Mouse (Mus musculus): ENCODE data around the gene St3gal5.
A peak's percentile ranks its signal among the peaks of the same experiment; 100 is the strongest.
"Not testable (repeated sequence)": the region's sequence is repeated elsewhere in the genome, so short reads cannot be mapped to it uniquely, and the experiment has no call there.

Gene St3gal5

GRCm38 (mm10) chr6:72132671-72133214 lies 35.4 kb downstream of the St3gal5 start:
- DNase-seq (ENCODE audit: low read depth, low spot score), result no peak

DNA sequence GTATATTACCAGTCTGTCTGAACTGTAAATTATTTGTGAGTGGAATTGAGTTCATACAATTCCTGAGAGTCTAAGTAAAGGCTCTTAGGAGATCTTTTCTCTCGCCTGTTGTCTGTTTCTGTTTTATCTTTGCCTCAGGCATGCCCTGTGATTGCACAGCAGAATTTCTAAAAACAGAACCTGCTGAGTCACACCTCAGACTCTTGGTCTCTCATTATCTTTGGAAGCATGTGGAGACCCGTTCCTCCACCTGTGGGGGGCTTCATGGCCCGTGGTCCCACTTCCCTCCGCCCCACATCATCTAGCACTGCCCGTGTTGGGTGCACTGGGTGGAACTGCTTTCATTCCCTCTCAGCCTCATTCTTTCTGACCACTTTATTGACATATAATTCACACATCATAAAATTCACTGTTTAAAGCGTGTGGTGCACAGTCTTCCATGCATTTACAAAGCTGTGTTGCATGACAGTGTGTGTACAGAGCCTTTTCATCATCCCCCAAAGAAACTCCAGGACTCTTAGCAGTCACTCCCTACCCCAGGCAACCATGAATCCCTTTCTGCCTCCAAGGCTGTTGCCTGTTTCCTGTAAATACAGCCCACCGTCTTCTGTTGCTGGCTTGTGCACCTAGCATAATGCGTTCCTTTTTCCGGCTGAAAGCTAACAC lies 37.6 kb downstream of the St3gal5 start:
- no peak for DNase-seq (ENCODE audit: low read depth, low spot score)

- DNase-seq (ENCODE audit: low read depth, low spot score), result no peak
Observed at GRCm38 (mm10) chr6:72136016-72136415, 38.6 kb downstream of the St3gal5 start.

- DNase-seq (ENCODE audit: low read depth, low spot score), result no peak
Observed at GRCm38 (mm10) chr6:72136543-72136942, 39.2 kb downstream of the St3gal5 start.

- DNase-seq (ENCODE audit: low read depth, low spot score), result no peak
Observed at GRCm38 (mm10) chr6:72139508-72140193, 42.3 kb downstream of the St3gal5 start.

DNA sequence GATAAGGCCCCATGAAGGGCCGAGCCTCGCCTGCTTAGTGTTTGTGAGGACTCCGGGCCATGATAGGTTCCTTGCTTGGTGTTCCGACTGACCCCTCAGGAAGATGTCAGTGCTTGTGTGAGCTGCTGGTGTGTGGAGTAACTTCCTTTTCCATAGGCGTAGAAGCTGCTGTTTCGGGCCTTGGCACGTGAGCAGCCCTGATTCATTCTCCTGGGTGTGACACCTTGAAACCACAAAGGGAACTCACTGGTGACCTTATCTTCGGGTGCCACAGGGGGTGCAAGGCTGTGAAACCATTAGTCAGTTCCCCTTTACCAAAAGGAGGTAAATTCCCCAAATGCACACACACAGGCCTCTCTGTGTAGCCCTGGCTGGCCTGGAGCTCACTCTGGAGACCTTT lies 43.0 kb downstream of the St3gal5 start:
- DNase-seq (ENCODE audit: low read depth, low spot score), result no peak

- DNase-seq (ENCODE audit: low read depth, low spot score), result no peak
Observed at GRCm38 (mm10) chr6:72141191-72141590, 43.8 kb downstream of the St3gal5 start.

- DNase-seq (ENCODE audit: low read depth, low spot score), result no peak
Observed at GRCm38 (mm10) chr6:72142561-72142960, 45.2 kb downstream of the St3gal5 start.

- no peak for DNase-seq (ENCODE audit: low read depth, low spot score)
Observed at GRCm38 (mm10) chr6:72144353-72144752, 47.0 kb downstream of the St3gal5 start.

DNA sequence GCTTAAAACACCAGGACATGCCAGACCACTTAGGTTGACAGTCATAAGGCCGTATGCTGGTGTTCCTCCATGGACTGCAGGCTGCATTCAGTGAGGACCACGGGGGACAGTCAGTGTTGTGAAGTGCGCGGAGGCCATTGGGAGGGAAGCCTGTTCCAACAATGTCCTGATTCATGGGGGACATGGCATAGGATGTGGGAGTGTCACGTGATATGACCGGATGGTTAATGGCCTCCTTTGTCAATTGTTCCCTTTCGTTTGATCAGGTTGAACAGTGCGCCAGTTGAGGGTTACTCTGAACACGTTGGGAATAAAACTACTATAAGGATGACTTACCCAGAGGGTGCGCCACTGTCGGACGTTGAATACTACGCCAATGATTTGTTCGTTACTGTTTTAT lies 49.4 kb downstream of the St3gal5 start:
- DNase-seq (ENCODE audit: low read depth, low spot score), result no peak

GRCm38 (mm10) chr6:72148721-72149120 lies 51.3 kb downstream of the St3gal5 start:
- DNase-seq (ENCODE audit: low read depth, low spot score), result no peak

GRCm38 (mm10) chr6:72149797-72150196 lies 52.4 kb downstream of the St3gal5 start:
- peak; percentile 61 for DNase-seq (ENCODE audit: low read depth, low spot score)

DNA sequence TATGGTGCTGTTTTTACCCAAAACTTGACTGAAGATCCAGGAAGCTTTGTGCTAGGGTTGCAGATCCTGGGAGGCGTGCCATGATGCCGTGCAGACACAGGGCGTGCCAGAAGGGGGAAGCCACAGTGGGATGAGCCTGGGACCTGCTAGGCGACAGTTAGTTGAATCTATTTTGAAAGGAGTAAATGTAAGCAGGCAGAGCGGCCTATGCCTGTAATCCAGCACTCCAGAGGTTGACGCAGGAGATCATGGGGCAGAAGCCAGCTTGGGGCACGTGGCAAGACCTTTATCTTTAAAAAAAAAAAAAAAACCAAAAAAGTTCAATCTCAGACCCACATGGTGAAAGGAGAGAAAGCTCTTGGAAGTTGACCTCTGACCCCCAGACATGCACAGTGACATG lies 55.3 kb downstream of the St3gal5 start:
- no peak for DNase-seq (ENCODE audit: low read depth, low spot score)

GRCm38 (mm10) chr6:72153455-72153854 lies 56.1 kb downstream of the St3gal5 start:
- DNase-seq (ENCODE audit: low read depth, low spot score), result peak; percentile 7

DNA sequence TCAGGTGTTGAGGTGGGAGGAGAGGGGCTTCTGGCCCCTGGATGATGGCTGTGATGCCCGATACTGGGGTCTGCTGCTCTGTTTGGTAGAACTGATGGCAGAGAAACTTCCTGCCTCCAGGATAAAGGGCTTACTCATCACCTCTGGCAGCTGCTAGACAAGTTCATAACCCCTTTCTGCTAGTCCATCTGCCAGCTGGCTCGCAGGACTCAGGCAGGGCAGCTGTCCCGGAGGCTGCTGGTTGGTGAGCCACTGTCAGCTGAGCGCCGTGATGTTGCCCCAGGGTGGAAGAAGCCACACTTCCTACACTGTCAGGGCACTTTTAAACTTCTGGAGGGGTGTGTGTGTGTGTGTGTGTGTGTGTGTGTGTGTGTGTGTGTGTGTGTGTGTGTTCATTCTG lies 56.6 kb downstream of the St3gal5 start:
- DNase-seq (ENCODE audit: low read depth, low spot score), result not testable (repeated sequence)

DNA sequence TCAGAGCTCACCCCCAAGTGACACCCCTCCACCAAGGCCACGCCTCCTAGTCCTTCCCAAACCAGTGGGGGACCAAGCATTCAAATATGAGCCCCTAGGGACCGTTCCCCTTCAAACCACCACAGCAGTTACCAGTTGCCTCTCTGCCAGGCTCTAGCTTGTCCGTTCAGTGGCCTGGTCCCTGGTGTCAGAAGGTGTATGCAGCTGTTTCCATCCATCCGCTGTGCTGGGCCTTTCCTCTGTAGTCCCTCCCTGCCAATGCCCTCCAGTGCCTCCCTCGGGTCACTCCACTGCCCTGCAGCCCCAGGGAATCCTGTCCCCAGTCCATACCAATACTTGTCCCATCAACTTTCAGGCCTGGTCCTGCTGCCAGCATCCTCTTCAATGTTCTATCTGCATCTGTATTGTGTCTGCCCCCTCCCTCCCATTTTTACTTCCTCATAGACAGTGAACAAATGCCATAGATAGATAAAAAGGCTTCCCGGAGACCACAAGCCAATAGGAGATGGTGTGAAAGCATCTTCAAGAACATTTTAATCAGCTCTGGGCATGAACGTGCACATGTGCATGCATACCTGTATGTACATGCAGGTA lies 57.6 kb downstream of the St3gal5 start:
- no peak for DNase-seq (ENCODE audit: low read depth, low spot score)

GRCm38 (mm10) chr6:72155649-72156048 lies 58.3 kb downstream of the St3gal5 start:
- DNase-seq (ENCODE audit: low read depth, low spot score), result no peak

DNA sequence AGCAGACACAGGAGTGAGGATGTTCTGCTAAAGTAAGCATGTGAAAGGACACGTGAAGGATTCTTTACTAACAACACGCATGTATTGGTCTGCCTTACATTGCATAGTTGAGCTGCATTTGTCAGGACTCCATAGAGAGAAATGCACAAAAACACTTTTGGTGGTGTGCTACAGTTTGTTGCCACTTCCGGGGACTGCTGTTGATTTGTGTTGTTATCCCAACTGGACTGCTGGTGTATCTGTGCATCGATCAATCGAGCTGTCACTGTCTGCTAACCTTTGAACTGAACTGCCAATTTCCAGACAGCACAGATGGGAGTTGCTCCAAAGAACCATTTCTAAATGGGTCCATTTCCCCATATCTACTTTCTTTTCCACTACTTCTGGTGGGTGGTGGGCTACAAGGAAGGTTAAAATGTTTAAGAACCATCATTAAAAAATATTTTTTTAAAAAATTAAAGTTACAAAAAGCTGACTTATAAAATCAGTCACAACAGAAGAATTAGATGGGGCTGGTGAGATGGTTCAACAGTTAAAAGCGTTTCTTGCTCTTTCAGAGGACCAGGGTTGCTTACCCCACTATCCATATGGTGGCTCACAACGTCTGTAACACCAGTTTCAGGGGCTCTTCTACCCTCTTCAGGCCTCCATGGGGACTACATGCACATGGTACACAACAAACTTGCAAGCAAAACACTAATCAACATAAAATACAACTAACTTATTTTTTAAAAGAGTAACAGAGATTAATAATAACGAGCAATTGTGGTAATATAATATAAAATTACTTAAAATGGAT lies 61.8 kb downstream of the St3gal5 start:
- no peak for DNase-seq (ENCODE audit: low read depth, low spot score)

DNA sequence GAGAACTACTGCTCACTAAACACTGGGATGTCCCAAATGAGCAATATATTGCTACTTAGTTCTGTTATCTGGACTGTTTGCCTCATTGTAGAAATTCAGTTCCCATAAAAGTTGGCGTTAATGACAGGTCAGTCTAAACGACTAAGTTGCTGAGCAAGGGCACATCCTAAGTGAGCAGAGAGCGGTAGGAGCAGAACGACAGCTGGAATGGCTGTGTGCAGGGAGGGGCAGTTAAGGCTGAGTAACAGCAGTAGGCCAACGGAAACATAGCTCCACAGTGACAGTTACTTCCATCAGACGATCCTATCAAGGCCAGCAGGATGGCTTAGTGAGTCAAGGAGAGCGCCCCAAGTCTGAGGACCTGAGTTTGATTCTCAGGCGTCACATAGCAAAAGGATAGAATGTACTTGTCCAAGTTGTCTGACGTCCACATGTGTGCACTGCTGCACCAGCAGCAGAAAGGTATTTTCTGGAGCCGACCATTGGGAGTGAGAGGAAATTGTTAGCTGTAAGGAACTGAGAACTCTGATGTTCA lies 62.5 kb downstream of the St3gal5 start:
- DNase-seq (ENCODE audit: low read depth, low spot score), result no peak

- DNase-seq (ENCODE audit: low read depth, low spot score), result no peak
Observed at GRCm38 (mm10) chr6:72160991-72161390, 63.6 kb downstream of the St3gal5 start.

DNA sequence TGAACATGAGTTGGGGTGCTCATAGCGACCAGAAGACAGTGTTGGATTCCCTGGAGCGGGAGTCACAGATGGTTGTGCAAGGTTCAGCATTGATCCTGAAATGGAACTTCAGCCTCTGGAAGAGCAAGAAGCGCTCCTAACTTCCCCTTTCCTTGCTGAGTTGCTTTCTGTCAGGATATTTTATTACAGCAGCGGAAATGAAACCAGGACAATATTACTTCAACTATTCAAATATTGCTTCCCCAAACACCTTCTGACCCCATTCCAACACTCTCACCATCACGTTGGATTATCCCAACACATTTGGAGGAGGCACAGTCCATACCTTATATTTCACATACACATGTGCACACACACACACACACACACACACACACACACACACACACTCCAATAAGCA lies 64.4 kb downstream of the St3gal5 start:
- no peak for DNase-seq (ENCODE audit: low read depth, low spot score)
